Mouse (Mus musculus) mesoderm, embryonic 11.5 days (tissue): ENCODE data around the gene Cdk14.
A peak's percentile ranks its signal among the peaks of the same experiment; 100 is the strongest.

Experiments used
- DNase-seq: peaks from one replicate; pipeline ENCODE4 v3.0.0-alpha.2; 2012; ENCODE audit warnings: low read depth, low spot score

Cdk14 gene

GRCm38 (mm10) chr5:5419992-5420455, at the start of gene Cdk14:
Gene Cdk14, minus strand, starts transcription at chr5:5420312.
- no peak for DNase-seq

GRCm38 (mm10) chr5:5465256-5465655, 45.1 kb upstream of the Cdk14 start:
- no peak for DNase-seq

- peak; percentile 4 for DNase-seq
Measured at GRCm38 (mm10) chr5:5431746-5432438, 11.8 kb upstream of the Cdk14 start.

- peak; percentile 27 for DNase-seq
Measured at GRCm38 (mm10) chr5:5423723-5424171, 3.6 kb upstream of the Cdk14 start.

- DNase-seq, result no peak
Measured at GRCm38 (mm10) chr5:5423081-5423480, 3.0 kb upstream of the Cdk14 start.

GRCm38 (mm10) chr5:5421439-5421838, 1.3 kb upstream of the Cdk14 start:
- no peak for DNase-seq

GRCm38 (mm10) chr5:5419253-5419652, 859 bp downstream of the Cdk14 start:
- no peak for DNase-seq

- DNase-seq, result no peak
Measured at GRCm38 (mm10) chr5:5414835-5415234, 5.3 kb downstream of the Cdk14 start.

- no peak for DNase-seq
Measured at GRCm38 (mm10) chr5:5411886-5412285, 8.2 kb downstream of the Cdk14 start.

- no peak for DNase-seq
Measured at GRCm38 (mm10) chr5:5401986-5402385, 18.1 kb downstream of the Cdk14 start.

GRCm38 (mm10) chr5:5392786-5393185, 27.3 kb downstream of the Cdk14 start:
- no peak for DNase-seq

GRCm38 (mm10) chr5:5380731-5381718, 39.1 kb downstream of the Cdk14 start:
- DNase-seq, result no peak

- peak; percentile 71 for DNase-seq
Measured at GRCm38 (mm10) chr5:5379870-5380730, 40.0 kb downstream of the Cdk14 start.

GRCm38 (mm10) chr5:5379501-5379869, 40.6 kb downstream of the Cdk14 start:
- no peak for DNase-seq

- no peak for DNase-seq
Measured at GRCm38 (mm10) chr5:5374393-5374792, 45.7 kb downstream of the Cdk14 start.

GRCm38 (mm10) chr5:5373541-5373940, 46.6 kb downstream of the Cdk14 start:
- DNase-seq, result no peak

- no peak for DNase-seq
Measured at GRCm38 (mm10) chr5:5372936-5373335, 47.2 kb downstream of the Cdk14 start.

- no peak for DNase-seq
Measured at GRCm38 (mm10) chr5:5372354-5372753, 47.8 kb downstream of the Cdk14 start.

- no peak for DNase-seq
Measured at GRCm38 (mm10) chr5:5370322-5371082, 49.6 kb downstream of the Cdk14 start.

- no peak for DNase-seq
Measured at GRCm38 (mm10) chr5:5368389-5369164, 51.5 kb downstream of the Cdk14 start.
